Comparison of ENCODE assay signal across 10 mouse cellular contexts in genomic region chr6:115006948-115007347, GRCm38 (mm10). TPM values are rescaled to one million over a fixed set of nuclear protein-coding genes. Genes with fewer than 3 reads are reported as not detected.
DNase-seq lines count a peak whose midpoint lies in the region; ATAC-seq and TF ChIP-seq lines count a peak whose summit lies in the region.
"Had no signal": no experiment of that assay in that cellular context is flagged by ENCODE, and none has a peak within 500 bp of the region (broad histone marks: within the 10 kb centered on the region; RNA-seq: fewer than 3 reads in every experiment).

No protein-coding gene starts in this region.

- no peak overlapping the region for H3K9ac ChIP-seq in forebrain, postnatal 0 days
- no peak overlapping the region for H3K9ac ChIP-seq in liver, embryonic 12.5 days

- no peak overlapping the region for H3K4me2 ChIP-seq in forebrain, postnatal 0 days (ENCODE audit: low read depth)
- no peak overlapping the region for H3K4me2 ChIP-seq in liver, embryonic 12.5 days

- TF ChIP-seq CTCF in forebrain, postnatal 0 days (IDR thresholded peaks at IDR 0.05; ENCODE audit: low read depth), result no peak

- H3K9me3 ChIP-seq in forebrain, embryonic 10.5 days, result no peaks in the 10 kb centered on the region
- H3K9me3 ChIP-seq in forebrain, postnatal 0 days (ENCODE audit: low read length), result no peaks in the 10 kb centered on the region
- no peaks in the 10 kb centered on the region for H3K9me3 ChIP-seq in heart, embryonic 10.5 days
- H3K9me3 ChIP-seq in liver, embryonic 12.5 days (replicated peaks), result no peaks in the 10 kb centered on the region

- no peak for DNase-seq in forebrain, embryonic 10.5 days (ENCODE audit: extremely low spot score, low spot score)
- no peak for DNase-seq in forebrain, postnatal 0 days
- DNase-seq in R1 (ENCODE audit: low read depth, low spot score), result peak; percentile 32
- no peak for DNase-seq in heart, embryonic 10.5 days (ENCODE audit: low spot score)
- DNase-seq in thymus, postnatal 25 days, result no peak
- DNase-seq in left cerebral cortex, adult 11 months (ENCODE audit: low spot score), result no peak
- DNase-seq: kidney, adult 18-20 months had no signal

- peak overlapping the region; percentile 72 for H3K27ac ChIP-seq in forebrain, embryonic 10.5 days
- H3K27ac ChIP-seq in forebrain, postnatal 0 days (ENCODE audit: low read depth, low read length), result no peak overlapping the region
- 0 out of 2 replicates have a peak overlapping the region, but pooled peaks have one; percentile 57 for H3K27ac ChIP-seq in heart, embryonic 10.5 days
- no peak overlapping the region for H3K27ac ChIP-seq in liver, embryonic 12.5 days

- no peak for ATAC-seq in forebrain, postnatal 0 days
- ATAC-seq in liver, embryonic 12.5 days, result 0 out of 2 replicates have a peak, but pooled peaks have one; percentile 35
- no peak for ATAC-seq in CD4-positive, CD25-positive, alpha-beta regulatory T cell, adult 4 months

- H3K27me3 ChIP-seq in forebrain, embryonic 10.5 days (ENCODE audit: poor library complexity, severe bottlenecking), result no peaks in the 10 kb centered on the region
- H3K27me3 ChIP-seq in forebrain, postnatal 0 days (ENCODE audit: insufficient read depth, low read length), result no peaks in the 10 kb centered on the region
- H3K27me3 ChIP-seq in heart, embryonic 10.5 days (ENCODE audit: insufficient read depth, poor library complexity, severe bottlenecking), result no peaks in the 10 kb centered on the region
- H3K27me3 ChIP-seq in liver, embryonic 12.5 days (replicated peaks), result no peaks in the 10 kb centered on the region

- H3K4me3 ChIP-seq in forebrain, embryonic 10.5 days, result no peak overlapping the region
- no peak overlapping the region for H3K4me3 ChIP-seq in forebrain, postnatal 0 days (ENCODE audit: low read depth, low read length)
- no peak overlapping the region for H3K4me3 ChIP-seq in heart, embryonic 10.5 days
- no peak overlapping the region for H3K4me3 ChIP-seq in liver, embryonic 12.5 days
- H3K4me3 ChIP-seq: erythroblast, embryonic 14.5 days had no signal

- 49% methylated on average over 6 of the region's 6 CpGs for WGBS in forebrain, embryonic 10.5 days
- 56% methylated on average over 6 of the region's 6 CpGs for WGBS in forebrain, postnatal 0 days
- WGBS in heart, embryonic 10.5 days, result 57% methylated on average over 6 of the region's 6 CpGs
- 45% methylated on average over 6 of the region's 6 CpGs for WGBS in liver, embryonic 12.5 days (ENCODE audit: insufficient replicate concordance)

- peaks cover 30% of the 10 kb centered on the region for H3K4me1 ChIP-seq in forebrain, embryonic 10.5 days
- no peaks in the 10 kb centered on the region for H3K4me1 ChIP-seq in forebrain, postnatal 0 days (ENCODE audit: insufficient read depth)
- H3K4me1 ChIP-seq in heart, embryonic 10.5 days, result peaks cover 12% of the 10 kb centered on the region
- peaks cover 10% of the 10 kb centered on the region for H3K4me1 ChIP-seq in liver, embryonic 12.5 days

- H3K36me3 ChIP-seq in forebrain, embryonic 10.5 days (replicated peaks), result peaks cover 69% of the 10 kb centered on the region
- peaks cover 20% of the 10 kb centered on the region for H3K36me3 ChIP-seq in forebrain, postnatal 0 days (ENCODE audit: insufficient read depth)
- peaks cover 52% of the 10 kb centered on the region for H3K36me3 ChIP-seq in heart, embryonic 10.5 days
- peaks cover 48% of the 10 kb centered on the region for H3K36me3 ChIP-seq in liver, embryonic 12.5 days

RNA-seq across cellular contexts. Expression of gene Tamm41, which starts 30.7 kb away (rescaled TPM):
- polyA plus RNA-seq in forebrain, embryonic 10.5 days (2016; fragmentation: Nextera tagmentation; extraction: Ambion mirVana), result 103 and 104 TPM in 2 replicates
- total RNA-seq in forebrain, postnatal 0 days (2014; rRNA removed), result 33.7 and 37.5 TPM in 2 replicates
- 49.0 and 54.4 TPM in 2 replicates for polyA plus RNA-seq in forebrain, postnatal 0 days (2015; fragmentation: Nextera tagmentation; extraction: Ambion mirVana)
- polyA plus RNA-seq in heart, embryonic 10.5 days (2016; fragmentation: Nextera tagmentation; extraction: Ambion mirVana), result 51.9 and 70.3 TPM in 2 replicates
- polyA plus RNA-seq in liver, embryonic 12.5 days (2016; fragmentation: Nextera tagmentation; extraction: Ambion mirVana), result 45.0 and 47.6 TPM in 2 replicates
- polyA plus RNA-seq in CD4-positive, CD25-positive, alpha-beta regulatory T cell, adult 4 months (2017; shearing (Covaris generic)), result 10 to 100 TPM; 32.4 to 33.0 TPM

RNA-seq across cellular contexts. Expression of gene Vgll4, which starts 37.2 kb away (rescaled TPM):
- polyA plus RNA-seq in forebrain, embryonic 10.5 days (2016; fragmentation: Nextera tagmentation; extraction: Ambion mirVana), result 79.0 and 81.7 TPM in 2 replicates
- total RNA-seq in forebrain, postnatal 0 days (2014; rRNA removed), result 59.2 and 72.0 TPM in 2 replicates
- 51.8 and 58.0 TPM in 2 replicates for polyA plus RNA-seq in forebrain, postnatal 0 days (2015; fragmentation: Nextera tagmentation; extraction: Ambion mirVana)
- polyA plus RNA-seq in heart, embryonic 10.5 days (2016; fragmentation: Nextera tagmentation; extraction: Ambion mirVana), result 58.5 and 76.8 TPM in 2 replicates
- 19.3 and 20.6 TPM in 2 replicates for polyA plus RNA-seq in liver, embryonic 12.5 days (2016; fragmentation: Nextera tagmentation; extraction: Ambion mirVana)
- polyA plus RNA-seq in CD4-positive, CD25-positive, alpha-beta regulatory T cell, adult 4 months (2017; shearing (Covaris generic)), result 100 to 1,000 TPM; 171 to 233 TPM

Comparison
In these comparisons a context has a peak if more than half of its experiments do, and no peak if none do; other contexts are left out.
1. H3K27ac ChIP-seq: peak in forebrain, embryonic 10.5 days (single experiment) and heart, embryonic 10.5 days (single experiment); none in forebrain, postnatal 0 days (single experiment) and liver, embryonic 12.5 days (single experiment).